Mouse (Mus musculus): ENCODE measurements around the gene Gm49405. TPM values are rescaled to one million over a fixed set of nuclear protein-coding genes. Genes with fewer than 3 reads are reported as not detected.

Gene Gm49405
- polyA plus RNA-seq, 1 experiment: 4.8 TPM

GRCm38 (mm10) chr19:4005091-4005490 is 4.7 kb downstream of the Gm49405 start:
- no peak overlapping the region for H3K4me3 ChIP-seq (replicated peaks; ENCODE audit: insufficient read depth, low read depth, low read length)
- DNase-seq: no peak
- WGBS: 76% methylated on average over 9 of the region's 9 CpGs
- H3K4me1 ChIP-seq (ENCODE audit: control insufficient read depth, insufficient read depth, low read length): peaks cover 9% of the 10 kb centered on the region; the same call in 1 of the 2 replicates
- H3K27ac ChIP-seq (ENCODE audit: insufficient read depth, low read length): no peak overlapping the region
- H3K27me3 ChIP-seq (ENCODE audit: control insufficient read depth, insufficient read depth, low read length): no peaks in the 10 kb centered on the region
- TF ChIP-seq POLR2A (IDR thresholded peaks at IDR 0.05; ENCODE audit: borderline replicate concordance, insufficient read depth, low read length): no peak

DNA sequence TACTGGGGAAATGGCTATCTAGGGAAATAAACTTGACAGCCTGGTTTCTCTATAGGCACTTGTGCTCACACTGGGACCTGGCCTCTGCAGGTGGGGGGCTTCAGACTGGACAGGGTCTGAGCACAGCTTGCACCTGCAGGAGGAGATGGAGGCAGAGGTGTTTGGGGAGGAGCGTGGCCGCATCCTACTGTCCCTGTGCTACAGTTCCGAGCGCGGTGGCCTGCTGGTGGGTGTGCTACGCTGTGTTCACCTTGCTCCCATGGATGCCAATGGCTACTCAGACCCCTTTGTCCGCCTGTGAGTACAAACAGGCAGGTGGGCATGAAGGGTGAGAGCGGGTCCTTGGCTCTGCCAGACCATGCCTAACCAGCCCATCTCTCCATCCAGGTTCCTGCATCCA is 5.5 kb downstream of the Gm49405 start:
- Histone ChIP-seq H3K27ac (ENCODE audit: insufficient read depth, low read length) (no peak overlapping the region), H3K4me1 (ENCODE audit: control insufficient read depth, insufficient read depth, low read length) (peaks cover 8% of the 10 kb centered on the region; the same call in 1 of the 2 replicates), H3K4me3 (replicated peaks; ENCODE audit: insufficient read depth, low read depth, low read length) (no peak overlapping the region), H3K27me3 (ENCODE audit: control insufficient read depth, insufficient read depth, low read length) (no peaks in the 10 kb centered on the region)
- 93% methylated on average over 8 of the region's 8 CpGs for WGBS
- no peak for DNase-seq
- TF ChIP-seq POLR2A (IDR thresholded peaks at IDR 0.05; ENCODE audit: borderline replicate concordance, insufficient read depth, low read length): no peak
- TF ChIP-seq CTCF (IDR thresholded peaks at IDR 0.05; ENCODE audit: borderline replicate concordance, insufficient read depth, low read depth, low read length): no peak

DNA sequence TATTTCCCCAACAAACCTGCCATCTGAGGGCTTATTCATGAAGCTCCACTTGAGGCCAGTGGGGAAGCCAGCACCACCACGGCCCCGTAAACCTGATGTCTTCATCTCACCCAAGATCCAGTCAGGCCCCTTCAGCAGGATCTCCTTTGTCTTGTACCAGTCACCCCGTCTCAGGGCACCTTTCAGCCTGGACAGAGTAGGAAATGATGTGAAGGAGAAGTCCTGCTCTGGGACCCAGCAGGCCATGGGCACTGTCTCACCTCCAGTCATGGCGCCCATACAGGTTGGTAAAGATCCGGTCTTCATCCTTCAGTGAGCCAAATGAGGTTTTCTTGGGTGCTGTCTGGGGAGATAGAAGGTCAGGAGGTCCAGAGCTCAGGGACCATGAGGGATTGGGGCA is 10.7 kb downstream of the Gm49405 start:
- no peak overlapping the region for H3K4me3 ChIP-seq (replicated peaks; ENCODE audit: insufficient read depth, low read depth, low read length)
- DNase-seq: no peak
- H3K4me1 ChIP-seq (ENCODE audit: control insufficient read depth, insufficient read depth, low read length): peaks cover 8% of the 10 kb centered on the region; the same call in 1 of the 2 replicates
- no peak overlapping the region for H3K27ac ChIP-seq (ENCODE audit: insufficient read depth, low read length)
- WGBS: 93% methylated on average over 5 of the region's 5 CpGs
- TF ChIP-seq CTCF (IDR thresholded peaks at IDR 0.05; ENCODE audit: borderline replicate concordance, insufficient read depth, low read depth, low read length) (no peak), POLR2A (IDR thresholded peaks at IDR 0.05; ENCODE audit: borderline replicate concordance, insufficient read depth, low read length) (no peak)
- no peaks in the 10 kb centered on the region for H3K27me3 ChIP-seq (ENCODE audit: control insufficient read depth, insufficient read depth, low read length)

GRCm38 (mm10) chr19:4012432-4013022 is 12.1 kb downstream of the Gm49405 start, which contains the start of gene Ndufv1:
Gene Ndufv1, minus strand, starts transcription at chr19:4012806.
- Histone ChIP-seq H3K27me3 (ENCODE audit: control insufficient read depth, insufficient read depth, low read length) (no peaks in the 10 kb centered on the region), H3K4me1 (ENCODE audit: control insufficient read depth, insufficient read depth, low read length) (peaks cover 8% of the 10 kb centered on the region; the same call in 1 of the 2 replicates), H3K4me3 (replicated peaks; ENCODE audit: insufficient read depth, low read depth, low read length) (peak within 1 kb of the TSS; percentile 74), H3K27ac (ENCODE audit: insufficient read depth, low read length) (peak within 1 kb of the TSS; percentile 67)
- DNase-seq: peak; percentile 97 to 99
- TF ChIP-seq POLR2A (IDR thresholded peaks at IDR 0.05; ENCODE audit: borderline replicate concordance, insufficient read depth, low read length) (peak; percentile 95), CTCF (IDR thresholded peaks at IDR 0.05; ENCODE audit: borderline replicate concordance, insufficient read depth, low read depth, low read length) (peak; percentile 83)
- whole genome bisulfite sequencing: under 1% methylated on average over 45 of the region's 45 CpGs

DNA sequence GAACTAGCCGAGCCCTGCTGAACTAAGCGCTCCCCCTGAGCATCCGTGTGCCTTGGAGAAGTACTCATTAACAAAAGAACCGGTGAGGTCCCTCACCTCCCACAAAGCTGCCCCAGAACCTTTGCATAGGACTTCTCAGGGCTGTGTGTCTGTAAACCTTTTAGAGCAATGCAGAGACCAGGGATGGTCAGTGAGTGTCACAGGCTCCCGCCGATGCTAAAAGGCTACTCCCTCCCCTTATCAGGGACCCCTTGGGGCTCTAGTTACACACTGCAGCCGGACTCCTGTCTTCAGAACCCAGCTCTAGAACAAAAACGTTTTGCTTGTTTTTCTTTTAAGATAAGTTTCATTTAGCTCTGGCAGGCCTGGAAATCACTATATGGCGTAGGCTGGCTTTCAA is 12.6 kb downstream of the Gm49405 start:
- Histone ChIP-seq H3K27ac (ENCODE audit: insufficient read depth, low read length) (no peak overlapping the region), H3K4me3 (replicated peaks; ENCODE audit: insufficient read depth, low read depth, low read length) (no peak overlapping the region), H3K27me3 (ENCODE audit: control insufficient read depth, insufficient read depth, low read length) (no peaks in the 10 kb centered on the region), H3K4me1 (ENCODE audit: control insufficient read depth, insufficient read depth, low read length) (peaks cover 8% of the 10 kb centered on the region; the same call in 1 of the 2 replicates)
- no peak for DNase-seq
- TF ChIP-seq POLR2A (IDR thresholded peaks at IDR 0.05; ENCODE audit: borderline replicate concordance, insufficient read depth, low read length) (no peak), CTCF (IDR thresholded peaks at IDR 0.05; ENCODE audit: borderline replicate concordance, insufficient read depth, low read depth, low read length) (no peak)
- WGBS: 22% methylated on average over 9 of the region's 9 CpGs

DNA sequence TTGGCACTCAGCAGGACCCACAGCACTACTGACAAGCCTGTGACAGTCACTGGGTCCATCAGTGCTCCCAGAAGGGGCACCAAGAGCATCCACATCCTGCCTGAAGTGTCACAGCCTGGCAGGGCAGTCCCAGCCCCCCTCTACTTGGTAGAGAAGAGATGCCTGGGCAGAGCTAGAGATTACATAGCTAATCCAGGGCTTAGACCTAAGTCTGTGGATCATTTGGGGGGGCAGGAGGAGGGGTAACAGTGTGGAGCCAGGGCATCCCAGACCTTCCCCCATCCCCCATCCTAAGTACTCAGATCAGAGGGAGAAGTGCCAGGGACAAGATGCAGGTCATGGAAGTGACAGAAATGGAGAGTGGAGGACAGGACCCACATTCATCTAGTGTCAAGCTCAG is 14.4 kb downstream of the Gm49405 start:
- Histone ChIP-seq H3K27ac (ENCODE audit: insufficient read depth, low read length) (no peak overlapping the region), H3K27me3 (ENCODE audit: control insufficient read depth, insufficient read depth, low read length) (no peaks in the 10 kb centered on the region), H3K4me3 (replicated peaks; ENCODE audit: insufficient read depth, low read depth, low read length) (no peak overlapping the region), H3K4me1 (ENCODE audit: control insufficient read depth, insufficient read depth, low read length) (peaks cover 19% of the 10 kb centered on the region)
- DNase-seq: no peak
- TF ChIP-seq CTCF (IDR thresholded peaks at IDR 0.05; ENCODE audit: borderline replicate concordance, insufficient read depth, low read depth, low read length) (no peak), POLR2A (IDR thresholded peaks at IDR 0.05; ENCODE audit: borderline replicate concordance, insufficient read depth, low read length) (no peak)

DNA sequence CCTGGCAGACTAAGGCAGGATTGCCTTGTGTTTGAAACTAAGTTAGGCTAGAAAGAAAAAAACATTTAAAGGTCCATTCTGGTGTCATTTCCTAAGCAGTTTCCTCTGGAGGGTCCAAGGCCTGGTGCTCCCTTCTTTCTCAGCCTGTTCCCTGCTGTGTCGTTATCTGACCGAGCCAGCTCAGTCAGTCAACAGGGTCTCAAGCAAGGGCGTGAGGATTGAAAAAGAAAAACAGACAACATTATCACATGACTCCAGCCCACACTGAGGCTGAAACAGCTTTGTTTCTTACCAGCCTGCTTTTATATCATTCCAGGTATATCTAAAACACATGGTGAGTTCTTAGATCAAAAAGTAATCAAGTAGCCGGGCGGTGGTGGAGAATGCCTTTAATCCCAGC is 15.2 kb downstream of the Gm49405 start:
- no peak overlapping the region for H3K4me3 ChIP-seq (replicated peaks; ENCODE audit: insufficient read depth, low read depth, low read length)
- H3K4me1 ChIP-seq (ENCODE audit: control insufficient read depth, insufficient read depth, low read length): peaks cover 19% of the 10 kb centered on the region
- no peak overlapping the region for H3K27ac ChIP-seq (ENCODE audit: insufficient read depth, low read length)
- DNase-seq: no peak
- no peaks in the 10 kb centered on the region for H3K27me3 ChIP-seq (ENCODE audit: control insufficient read depth, insufficient read depth, low read length)
- TF ChIP-seq POLR2A (IDR thresholded peaks at IDR 0.05; ENCODE audit: borderline replicate concordance, insufficient read depth, low read length): no peak
- 75% methylated on average over 5 of the region's 5 CpGs for WGBS

DNA sequence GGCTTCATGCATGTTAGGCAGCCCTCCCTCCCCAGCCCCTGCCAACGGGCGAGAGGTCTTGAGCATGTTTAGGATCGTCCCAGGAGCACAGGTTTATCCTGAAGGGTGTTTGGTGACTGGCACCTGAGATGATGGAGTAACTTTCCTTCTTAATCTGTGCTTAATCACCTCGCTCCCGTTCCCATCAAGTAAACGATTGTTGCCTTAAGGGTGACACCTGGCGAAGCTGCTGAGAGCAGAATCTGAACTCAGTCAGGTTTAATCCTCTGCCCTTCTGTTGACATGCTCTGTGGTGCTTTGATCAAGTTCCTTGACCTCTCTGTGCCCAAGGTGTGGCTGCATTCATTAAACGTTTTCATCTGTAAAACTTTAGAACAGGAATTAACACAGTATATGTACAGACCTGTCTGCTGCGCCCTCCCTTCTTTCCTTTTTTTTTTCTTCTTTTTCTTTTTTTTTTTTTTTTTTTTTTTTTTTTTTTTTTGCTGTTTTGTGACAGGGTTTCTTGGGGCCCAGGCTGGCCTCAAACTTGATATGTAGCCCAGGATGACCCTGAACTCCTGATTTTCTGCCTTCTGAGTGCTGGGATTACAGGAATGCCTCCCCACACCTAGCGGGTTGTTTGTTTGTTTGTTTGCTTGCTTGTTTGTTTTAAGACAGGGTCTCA is 17.6 kb downstream of the Gm49405 start:
- DNase-seq: no peak
- TF ChIP-seq CTCF (IDR thresholded peaks at IDR 0.05; ENCODE audit: borderline replicate concordance, insufficient read depth, low read depth, low read length): no peak
- no peak for TF ChIP-seq POLR2A (IDR thresholded peaks at IDR 0.05; ENCODE audit: borderline replicate concordance, insufficient read depth, low read length)
- Histone ChIP-seq H3K4me1 (ENCODE audit: control insufficient read depth, insufficient read depth, low read length) (peaks cover 11% of the 10 kb centered on the region), H3K4me3 (replicated peaks; ENCODE audit: insufficient read depth, low read depth, low read length) (no peak overlapping the region), H3K27me3 (ENCODE audit: control insufficient read depth, insufficient read depth, low read length) (no peaks in the 10 kb centered on the region), H3K27ac (ENCODE audit: insufficient read depth, low read length) (peak overlapping the region; percentile 61; the same call in 1 of the 2 replicates)
- WGBS: 75% methylated on average over 10 of the region's 10 CpGs
